Mouse (Mus musculus): ENCODE measurements around the gene Mex3a.

GRCm38 (mm10) chr3:88553525-88553879 is 21.3 kb downstream of the Mex3a start, which contains the start of gene Ubqln4:
- TF ChIP-seq POLR2A (IDR thresholded peaks at IDR 0.05; ENCODE audit: borderline replicate concordance, insufficient read depth, low read length) (peak; percentile 37; the same call in 1 of the 2 replicates), CTCF (IDR thresholded peaks at IDR 0.05; ENCODE audit: borderline replicate concordance, insufficient read depth, low read depth, low read length) (peak; percentile 62)

Data from cerebellum, adult 2 months (tissue).